Mouse (Mus musculus): ENCODE measurements around the gene Scand1. TPM values are rescaled to one million over a fixed set of nuclear protein-coding genes. Genes with fewer than 3 reads are reported as not detected.

Gene Scand1
- total and polyA plus RNA-seq, 3 experiments, result 37.4 to 75.6 TPM; not detected in 1

- TF ChIP-seq USF2 (IDR thresholded peaks at IDR 0.05; ENCODE audit: borderline replicate concordance in 1 of 2, insufficient read depth in 1 of 2, low read depth in 1 of 2, low read length in 2 of 2), result no peak
These were observed 27.6 kb upstream of the Scand1 start (continued) for GRCm38 (mm10) chr2:156340078-156340477.

- H3K79me2 ChIP-seq (ENCODE audit: control insufficient read depth, insufficient read depth, low read length, poor library complexity), result no peaks in the 10 kb centered on the region
- H3K4me1 ChIP-seq (ENCODE audit: control insufficient read depth in 1 of 2, insufficient read depth in 2 of 2, low read length in 2 of 2), result no peaks in the 10 kb centered on the region
These were observed 19.0 kb upstream of the Scand1 start for GRCm38 (mm10) chr2:156331446-156331965.

GRCm38 (mm10) chr2:156330681-156331080 is 18.2 kb upstream of the Scand1 start:
- Histone ChIP-seq H3K9me3 (replicated peaks; ENCODE audit: insufficient read depth, low read length) (no peaks in the 10 kb centered on the region), H3K36me3 (ENCODE audit: control insufficient read depth in 1 of 2, insufficient read depth in 2 of 2, low read length in 2 of 2) (no peaks in the 10 kb centered on the region; a peak in 1 of 4 replicates), H3K79me2 (ENCODE audit: control insufficient read depth, insufficient read depth, low read length, poor library complexity) (no peaks in the 10 kb centered on the region), H3K4me1 (ENCODE audit: control insufficient read depth in 1 of 2, insufficient read depth in 2 of 2, low read length in 2 of 2) (no peaks in the 10 kb centered on the region), H3K27ac (ENCODE audit: control insufficient read depth, low read depth, low read length) (no peak overlapping the region), H3K9ac (ENCODE audit: control insufficient read depth, low read depth, low read length, poor library complexity, severe bottlenecking) (no peak overlapping the region), H3K4me3 (ENCODE audit: control insufficient read depth in 1 of 2, insufficient read depth in 1 of 2, low read depth in 2 of 2, low read length in 2 of 2) (no peak overlapping the region), H3K27me3 (ENCODE audit: control insufficient read depth in 1 of 2, insufficient read depth in 2 of 2, low read length in 2 of 2) (no peaks in the 10 kb centered on the region)
- TF ChIP-seq TBP (IDR thresholded peaks at IDR 0.05; ENCODE audit: low read depth, low read length) (no peak), TAL1 (IDR thresholded peaks at IDR 0.05; ENCODE audit: low read length) (no peak), USF1 (IDR thresholded peaks at IDR 0.05; ENCODE audit: low read depth, low read length) (no peak), NELFE (IDR thresholded peaks at IDR 0.05; ENCODE audit: low read depth, low read length) (no peak), MEF2A (IDR thresholded peaks at IDR 0.05; ENCODE audit: extremely low read depth, insufficient replicate concordance, low read depth, low read length, poor library complexity, severe bottlenecking) (no peak), ZMIZ1 (IDR thresholded peaks at IDR 0.05; ENCODE audit: low read depth, low read length) (no peak), MAFK (IDR thresholded peaks at IDR 0.05; ENCODE audit: borderline replicate concordance, low read depth, low read length) (no peak), HCFC1 (IDR thresholded peaks at IDR 0.05; ENCODE audit: low read depth, low read length) (no peak), GABPA (IDR thresholded peaks at IDR 0.05; ENCODE audit: low read depth, low read length) (no peak), ZKSCAN1 (IDR thresholded peaks at IDR 0.05; ENCODE audit: low read depth, low read length) (no peak), SIN3A (IDR thresholded peaks at IDR 0.05; ENCODE audit: low read length) (no peak), SMC3 (IDR thresholded peaks at IDR 0.05; ENCODE audit: low read depth, low read length) (no peak), ELF1 (IDR thresholded peaks at IDR 0.05; ENCODE audit: low read depth, low read length) (no peak), GATA1 (IDR thresholded peaks at IDR 0.05; ENCODE audit: low read depth, low read length) (no peak), TCF12 (IDR thresholded peaks at IDR 0.05; ENCODE audit: low read depth, low read length) (no peak), CHD1 (IDR thresholded peaks at IDR 0.05; ENCODE audit: low read depth, low read length) (no peak), POLR2A (IDR thresholded peaks at IDR 0.05; ENCODE audit: control insufficient read depth in 1 of 2, insufficient read depth in 1 of 2, low read depth in 1 of 2, low read length in 2 of 2, poor library complexity in 1 of 2) (no peak), MXI1 (IDR thresholded peaks at IDR 0.05; ENCODE audit: low read depth, low read length) (no peak), UBTF (IDR thresholded peaks at IDR 0.05; ENCODE audit: borderline replicate concordance, insufficient read depth, low read depth, low read length) (no peak)
- no peak for DNase-seq (ENCODE audit: low read depth, low spot score)

More at GRCm38 (mm10) chr2:156331446-156331965, 19.0 kb upstream of the Scand1 start:
- no peak for DNase-seq (ENCODE audit: low read depth, low spot score)
- Histone ChIP-seq H3K9me3 (replicated peaks; ENCODE audit: insufficient read depth, low read length) (no peaks in the 10 kb centered on the region), H3K9ac (ENCODE audit: control insufficient read depth, low read depth, low read length, poor library complexity, severe bottlenecking) (no peak overlapping the region), H3K27me3 (ENCODE audit: control insufficient read depth in 1 of 2, insufficient read depth in 2 of 2, low read length in 2 of 2) (no peaks in the 10 kb centered on the region), H3K36me3 (ENCODE audit: control insufficient read depth in 1 of 2, insufficient read depth in 2 of 2, low read length in 2 of 2) (no peaks in the 10 kb centered on the region), H3K27ac (ENCODE audit: control insufficient read depth, low read depth, low read length) (no peak overlapping the region), H3K4me3 (ENCODE audit: control insufficient read depth in 1 of 2, insufficient read depth in 1 of 2, low read depth in 2 of 2, low read length in 2 of 2) (no peak overlapping the region)
- no peak for TF ChIP-seq MYB (IDR thresholded peaks at IDR 0.05; ENCODE audit: low read depth, low read length)
- TF ChIP-seq MXI1 (IDR thresholded peaks at IDR 0.05; ENCODE audit: low read depth, low read length), result no peak
- TF ChIP-seq EP300 (IDR thresholded peaks at IDR 0.05; ENCODE audit: low read depth in 1 of 2, low read length in 2 of 2), result no peak
- TF ChIP-seq KAT2A (conservative IDR thresholded peaks at IDR 0.05; ENCODE audit: low read depth, low read length), result no peak
- no peak for TF ChIP-seq MEF2A (IDR thresholded peaks at IDR 0.05; ENCODE audit: extremely low read depth, insufficient replicate concordance, low read depth, low read length, poor library complexity, severe bottlenecking)
- TF ChIP-seq MYC (IDR thresholded peaks at IDR 0.05; ENCODE audit: low read depth, low read length), result no peak
- TF ChIP-seq USF1 (IDR thresholded peaks at IDR 0.05; ENCODE audit: low read depth, low read length), result no peak
- TF ChIP-seq MAX (IDR thresholded peaks at IDR 0.05; ENCODE audit: low read length), result no peak
- no peak for TF ChIP-seq MAZ (IDR thresholded peaks at IDR 0.05; ENCODE audit: low read depth, low read length)
- TF ChIP-seq BHLHE40 (IDR thresholded peaks at IDR 0.05; ENCODE audit: borderline replicate concordance, low read depth, low read length), result no peak
- TF ChIP-seq POLR2AphosphoS5 (IDR thresholded peaks at IDR 0.05; ENCODE audit: borderline replicate concordance, low read depth, low read length), result no peak
- TF ChIP-seq POLR2A (IDR thresholded peaks at IDR 0.05; ENCODE audit: control insufficient read depth in 1 of 2, insufficient read depth in 1 of 2, low read depth in 1 of 2, low read length in 2 of 2, poor library complexity in 1 of 2), result no peak
- TF ChIP-seq NRF1 (IDR thresholded peaks at IDR 0.05; ENCODE audit: insufficient read depth, low read depth, low read length, poor library complexity, severe bottlenecking), result no peak
